In genomic region chr9:43947490-43948150, GRCm38 (mm10) we compare ENCODE assay signal across 14 mouse cellular contexts.
A peak's percentile ranks its signal among the peaks of the same experiment; 100 is the strongest.
DNase-seq lines count a peak whose midpoint lies in the region; ATAC-seq lines count a peak whose summit lies in the region.
"Had no signal": no experiment of that assay in that cellular context is flagged by ENCODE, and none has a peak within 500 bp of the region (broad histone marks: within the 10 kb centered on the region; RNA-seq: fewer than 3 reads in every experiment).

No protein-coding gene starts in this region.

- no peak overlapping the region for H3K9ac ChIP-seq in hindbrain, embryonic 11.5 days (ENCODE audit: low read depth, low read length)
- H3K9ac ChIP-seq in midbrain, embryonic 13.5 days (replicated peaks) = no peak overlapping the region
- H3K9ac ChIP-seq: heart, embryonic 13.5 days; liver, embryonic 13.5 days had no signal

- peak; percentile 30 for DNase-seq in retina, postnatal 1 day
- DNase-seq in retina, embryonic 14.5 days (ENCODE audit: low spot score) = no peak
- peak; percentile 49 for DNase-seq in hindbrain, embryonic 11.5 days (ENCODE audit: low spot score)
- no peak for DNase-seq in left cerebral cortex, postnatal 25 days (ENCODE audit: low spot score in 2 of 2)
- no peak for DNase-seq in c-Kit-positive CD71-positive TER-119-positive erythroid progenitor cells, embryonic 14.5 days (ENCODE audit: low spot score)
- no peak for DNase-seq in gastrocnemius, postnatal 14 days
- DNase-seq: cerebellum, adult 8-10 months; kidney, postnatal 4 days; liver, embryonic 13.5 days had no signal

- H3K27ac ChIP-seq in hindbrain, embryonic 11.5 days (ENCODE audit: low read depth, low read length) = peak overlapping the region; percentile 54; the same call in 1 of the 2 replicates
- H3K27ac ChIP-seq in midbrain, embryonic 13.5 days = peak overlapping the region; percentile 4; the same call in 1 of the 2 replicates
- H3K27ac ChIP-seq: heart, embryonic 13.5 days; liver, embryonic 13.5 days had no signal

- WGBS in hindbrain, embryonic 11.5 days = 37% methylated on average over 11 of the region's 11 CpGs
- WGBS in midbrain, embryonic 13.5 days = 36% methylated on average over 11 of the region's 11 CpGs

- H3K4me2 ChIP-seq in hindbrain, embryonic 11.5 days (replicated peaks; ENCODE audit: low read depth, low read length) = no peak overlapping the region
- H3K4me2 ChIP-seq in midbrain, embryonic 13.5 days (replicated peaks) = no peak overlapping the region
- H3K4me2 ChIP-seq: heart, embryonic 13.5 days; liver, embryonic 13.5 days had no signal

- intact Hi-C loops in left cerebral cortex, postnatal 25 days (cut with DNase I) = no loop called here
- intact Hi-C loops in gastrocnemius, postnatal 14 days (cut with DNase I; ENCODE audit: low total_unique reads) = no loop called here

- no peak overlapping the region for H3K4me3 ChIP-seq in hindbrain, embryonic 11.5 days (ENCODE audit: low read depth, low read length)
- no peak overlapping the region for H3K4me3 ChIP-seq in midbrain, embryonic 13.5 days (replicated peaks)
- H3K4me3 ChIP-seq: erythroblast, embryonic 14.5 days; heart, embryonic 13.5 days; liver, embryonic 13.5 days; myocyte had no signal

- H3K27me3 ChIP-seq in hindbrain, embryonic 11.5 days (ENCODE audit: control insufficient read depth, insufficient read depth, low read length) = no peaks in the 10 kb centered on the region; the same call in 1 of the 2 replicates
- H3K27me3 ChIP-seq in midbrain, embryonic 13.5 days = no peaks in the 10 kb centered on the region
- H3K27me3 ChIP-seq: liver, embryonic 13.5 days had no signal

- H3K9me3 ChIP-seq in hindbrain, embryonic 11.5 days (ENCODE audit: control insufficient read depth, low read length) = no peaks in the 10 kb centered on the region
- no peaks in the 10 kb centered on the region for H3K9me3 ChIP-seq in midbrain, embryonic 13.5 days
- H3K9me3 ChIP-seq: heart, embryonic 13.5 days; liver, embryonic 13.5 days had no signal

- ATAC-seq in hindbrain, embryonic 11.5 days (ENCODE audit: low FRiP score) = peak; percentile 77
- ATAC-seq in midbrain, embryonic 13.5 days = peak; percentile 78
- ATAC-seq: CD4-positive, CD25-positive, alpha-beta regulatory T cell, adult 4 months had no signal

- 0 out of 2 replicates have a peak, but pooled peaks cover 2% of the 10 kb centered on the region for H3K4me1 ChIP-seq in hindbrain, embryonic 11.5 days (replicated peaks; ENCODE audit: control insufficient read depth, insufficient read depth, low read length)
- H3K4me1 ChIP-seq in midbrain, embryonic 13.5 days (replicated peaks) = peaks cover 37% of the 10 kb centered on the region

- H3K36me3 ChIP-seq in hindbrain, embryonic 11.5 days (ENCODE audit: control insufficient read depth, insufficient read depth, low read length) = no peaks in the 10 kb centered on the region
- no peaks in the 10 kb centered on the region for H3K36me3 ChIP-seq in midbrain, embryonic 13.5 days
- H3K36me3 ChIP-seq: heart, embryonic 13.5 days; liver, embryonic 13.5 days had no signal

Comparison
In these comparisons a context has a peak if more than half of its experiments do, and no peak if none do; other contexts are left out.
1. DNase-seq: peak in retina, postnatal 1 day (single experiment) and hindbrain, embryonic 11.5 days (single experiment); none in retina, embryonic 14.5 days (single experiment), left cerebral cortex, postnatal 25 days (0 of 2), c-Kit-positive CD71-positive TER-119-positive erythroid progenitor cells, embryonic 14.5 days (single experiment) and gastrocnemius, postnatal 14 days (single experiment).